Mouse (Mus musculus) kidney, adult 9 months (tissue): ENCODE measurements around the gene Crip2.

ENCODE experiments used
- DNase-seq: peaks from one replicate; pipeline ENCODE4 v3.0.0; 2022

The Crip2 gene

DNA sequence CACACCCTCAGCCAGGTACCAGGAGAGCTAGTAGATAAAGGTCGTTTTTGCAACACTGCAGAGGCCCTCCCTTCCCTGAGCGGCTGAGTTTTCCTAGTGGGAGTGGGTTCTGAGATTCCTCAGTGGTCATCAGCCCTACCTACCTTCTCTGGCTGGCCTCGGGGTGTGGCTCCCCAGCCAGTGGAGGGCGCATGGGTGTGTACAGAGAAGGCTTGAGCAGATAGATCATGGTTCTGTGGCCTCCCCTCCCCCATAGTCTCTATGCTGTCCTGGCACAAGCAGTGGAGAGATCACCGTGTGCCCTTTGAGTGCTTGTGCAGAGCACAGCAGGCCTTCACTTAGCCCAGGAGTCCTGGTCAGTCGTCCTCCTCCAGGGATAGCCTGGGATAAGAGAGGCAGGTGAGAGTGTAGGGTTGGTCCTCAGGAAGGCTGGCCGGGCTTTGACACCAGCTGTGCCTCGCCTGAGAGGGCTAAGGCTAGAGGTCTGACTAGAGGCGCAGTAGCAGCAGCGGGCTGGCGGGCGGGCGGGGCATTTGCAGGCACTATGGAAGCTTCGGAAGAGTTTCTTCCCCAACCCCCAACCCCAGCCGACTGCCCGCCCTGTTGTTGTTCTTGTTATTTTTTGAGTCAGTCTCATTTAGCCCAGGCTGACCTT, 8.5 kb downstream of the Crip2 start:
- peak; percentile 41 for DNase-seq

- no peak for DNase-seq
These were observed 9.3 kb downstream of the Crip2 start for GRCm38 (mm10) chr12:113149341-113149740.

- DNase-seq: no peak
These were observed 9.9 kb downstream of the Crip2 start for GRCm38 (mm10) chr12:113149896-113150295.

GRCm38 (mm10) chr12:113150591-113150990, 10.6 kb downstream of the Crip2 start:
- DNase-seq: no peak

GRCm38 (mm10) chr12:113151046-113151445, 11.0 kb downstream of the Crip2 start:
- no peak for DNase-seq

- no peak for DNase-seq
These were observed 11.7 kb downstream of the Crip2 start for GRCm38 (mm10) chr12:113151661-113152271.

DNA sequence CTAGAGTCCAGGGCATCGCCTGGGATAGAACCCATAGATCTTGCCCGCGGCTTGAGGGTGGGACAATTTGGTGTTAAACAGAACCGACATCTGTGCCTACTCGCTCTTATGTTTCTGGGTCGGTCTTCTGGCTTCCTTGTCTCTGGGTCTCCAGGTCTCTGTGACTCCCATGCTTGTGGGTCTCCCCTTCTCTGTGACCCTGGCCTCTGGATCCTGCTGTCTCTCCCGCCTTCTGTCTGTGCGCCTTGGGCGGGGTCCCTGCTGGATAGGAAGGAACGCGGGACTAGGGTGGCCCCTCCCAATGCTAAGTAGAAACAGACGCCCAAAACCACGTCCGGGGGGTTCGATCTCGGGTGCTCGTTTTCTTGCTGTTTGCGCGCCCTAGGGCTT, 12.2 kb downstream of the Crip2 start:
- no peak for DNase-seq

DNA sequence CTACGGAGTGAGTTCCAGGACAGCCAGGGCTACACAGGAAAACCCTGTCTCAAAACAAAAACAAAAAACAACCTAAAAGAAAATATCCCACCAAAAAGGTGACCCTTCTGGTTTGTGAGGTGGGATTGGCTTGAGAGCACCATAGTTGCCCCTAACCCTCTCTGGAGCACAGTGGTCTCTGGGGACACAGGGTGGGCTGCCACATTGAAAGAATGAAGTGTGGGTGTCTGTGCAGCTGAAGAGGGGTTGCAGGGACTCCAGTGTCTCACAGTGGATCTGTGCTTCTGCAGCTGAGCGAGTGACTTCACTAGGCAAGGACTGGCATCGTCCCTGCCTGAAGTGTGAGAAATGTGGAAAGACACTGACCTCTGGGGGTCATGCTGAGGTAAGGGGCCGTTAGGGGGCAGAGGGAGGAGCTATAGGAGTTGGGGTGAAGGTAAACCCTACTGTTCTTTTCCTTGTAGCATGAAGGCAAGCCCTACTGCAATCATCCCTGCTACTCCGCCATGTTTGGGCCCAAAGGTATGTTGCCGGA, 13.0 kb downstream of the Crip2 start:
- DNase-seq: no peak

- DNase-seq: no peak
These were observed 13.9 kb downstream of the Crip2 start for GRCm38 (mm10) chr12:113153971-113154370.

DNA sequence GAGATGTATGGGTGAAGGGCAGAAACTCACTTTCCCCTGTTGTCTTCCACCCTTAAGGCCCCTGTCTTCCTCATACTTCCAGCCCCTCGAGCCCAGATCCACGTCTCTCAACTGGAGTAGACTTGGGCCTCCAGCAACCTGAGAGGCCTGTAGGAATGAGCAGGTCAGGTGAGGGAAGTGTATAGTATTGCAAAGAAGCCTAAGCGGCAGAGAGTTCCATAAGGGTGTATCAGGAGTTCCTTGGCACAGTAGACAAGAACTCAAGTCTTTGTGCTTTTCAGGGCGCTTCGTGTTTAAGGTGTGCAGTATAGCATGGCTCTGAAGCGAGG, 14.7 kb downstream of the Crip2 start:
- no peak for DNase-seq

GRCm38 (mm10) chr12:113155076-113155771, 15.2 kb downstream of the Crip2 start:
- DNase-seq: peak; percentile 74

GRCm38 (mm10) chr12:113155887-113156539, 16.0 kb downstream of the Crip2 start, which contains the start of gene Tedc1:
Gene Tedc1, plus strand, starts transcription at chr12:113156421.
- peak; percentile 99 for DNase-seq

DNA sequence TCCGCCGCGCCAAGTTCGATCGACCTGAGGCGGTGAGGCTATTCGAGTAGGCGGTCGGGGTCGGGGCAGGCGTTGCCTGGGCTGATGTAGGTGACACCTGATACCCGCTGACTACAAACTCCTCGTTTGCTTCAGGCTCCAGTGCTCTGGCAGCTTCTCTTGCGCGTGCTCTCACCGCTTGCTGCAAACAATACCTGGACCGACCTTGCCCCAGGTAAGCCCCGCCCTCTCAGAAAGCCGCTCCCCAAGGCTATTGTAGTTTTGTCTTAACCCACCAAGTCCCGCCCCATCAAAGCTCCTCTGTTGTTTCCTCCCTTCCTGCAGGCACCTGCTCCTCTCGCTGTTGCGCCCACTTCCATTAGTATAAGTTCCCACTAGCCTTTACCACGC, 16.5 kb downstream of the Crip2 start:
- DNase-seq: no peak

GRCm38 (mm10) chr12:113157002-113157401, 17.0 kb downstream of the Crip2 start:
- no peak for DNase-seq

GRCm38 (mm10) chr12:113157521-113157920, 17.5 kb downstream of the Crip2 start:
- DNase-seq: no peak

GRCm38 (mm10) chr12:113157971-113158370, 17.9 kb downstream of the Crip2 start:
- no peak for DNase-seq

DNA sequence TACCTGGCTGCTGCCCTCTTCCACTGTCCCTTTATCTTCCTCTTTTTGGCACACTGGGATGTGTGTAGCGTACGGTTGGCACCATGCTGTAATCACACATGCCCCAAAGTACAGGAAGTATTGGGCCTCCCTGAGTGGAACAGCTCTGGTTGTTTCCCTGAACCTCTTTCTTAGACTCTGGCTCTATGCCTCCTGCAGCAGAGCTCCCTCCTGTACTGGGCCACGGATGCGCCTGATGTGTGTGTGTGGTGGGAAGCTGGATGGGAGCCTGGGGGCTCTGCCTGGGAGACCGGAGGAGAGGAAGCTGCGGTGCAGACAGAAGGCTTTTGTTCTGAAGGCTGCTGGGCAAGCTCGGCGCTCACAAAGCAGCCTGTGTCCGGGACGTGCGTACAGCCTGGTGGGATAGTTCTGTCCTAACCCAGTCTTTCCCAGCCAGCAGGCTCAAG, 23.5 kb downstream of the Crip2 start:
- DNase-seq: no peak

DNA sequence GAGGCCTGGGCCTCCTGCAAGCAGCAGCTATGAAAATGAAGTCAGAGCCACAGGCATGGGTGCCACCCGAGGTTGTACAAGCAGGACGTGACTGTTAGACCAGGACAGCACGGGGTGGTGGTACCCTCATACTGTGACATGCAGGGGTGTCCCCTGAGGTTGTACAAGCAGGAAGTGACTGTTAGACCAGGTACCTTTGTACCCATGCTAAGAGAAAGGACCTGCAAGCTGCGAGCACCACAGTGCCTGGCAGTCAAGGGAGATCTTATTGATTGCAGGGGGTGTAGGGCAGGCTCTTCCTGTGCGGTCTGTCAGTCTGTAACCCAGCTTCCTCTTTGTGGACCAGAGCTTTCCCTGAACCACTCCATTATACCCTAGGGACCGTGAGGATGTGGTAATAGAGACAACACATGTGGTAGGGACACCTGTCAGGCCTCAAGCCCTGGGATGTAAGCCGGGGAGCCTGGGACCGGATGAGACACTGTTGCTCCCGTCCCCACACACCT, 28.0 kb downstream of the Crip2 start:
- DNase-seq: no peak

DNA sequence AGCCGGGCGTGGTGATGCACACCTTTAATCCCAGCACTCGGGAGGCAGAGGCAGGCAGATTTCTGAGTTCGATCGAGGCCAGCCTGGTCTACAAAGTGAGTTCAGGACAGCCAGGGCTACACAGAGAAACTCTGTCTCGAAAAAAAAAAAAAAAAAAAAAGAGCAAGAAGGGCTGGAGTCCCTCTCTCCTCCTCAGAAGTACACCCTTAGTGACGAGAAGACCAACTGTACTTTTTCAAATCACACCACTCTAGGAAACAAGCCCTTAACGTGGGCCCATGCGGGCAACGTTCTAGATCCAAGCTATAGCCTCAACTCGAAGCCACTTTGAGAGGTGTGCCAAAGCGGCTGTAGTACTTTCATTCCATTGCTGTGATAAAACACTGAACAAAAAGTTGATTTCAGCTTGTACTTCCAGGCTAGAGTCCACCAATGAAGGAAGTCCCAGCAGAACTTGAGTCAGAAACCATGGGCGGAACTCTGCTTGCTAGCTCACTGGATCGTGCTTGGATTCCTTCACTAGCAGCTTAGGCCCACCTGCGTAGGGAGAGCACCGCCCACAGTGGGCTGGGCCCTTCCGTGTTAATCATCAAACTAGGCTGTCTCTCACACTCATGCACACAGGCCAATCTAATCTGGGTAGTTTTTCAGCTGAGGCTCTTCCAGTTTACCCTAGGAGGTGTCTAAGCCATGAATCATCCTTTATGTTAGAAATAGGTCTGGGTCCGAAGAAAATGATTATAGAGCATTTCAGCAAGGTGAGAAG, 37.1 kb downstream of the Crip2 start:
- no peak for DNase-seq

DNA sequence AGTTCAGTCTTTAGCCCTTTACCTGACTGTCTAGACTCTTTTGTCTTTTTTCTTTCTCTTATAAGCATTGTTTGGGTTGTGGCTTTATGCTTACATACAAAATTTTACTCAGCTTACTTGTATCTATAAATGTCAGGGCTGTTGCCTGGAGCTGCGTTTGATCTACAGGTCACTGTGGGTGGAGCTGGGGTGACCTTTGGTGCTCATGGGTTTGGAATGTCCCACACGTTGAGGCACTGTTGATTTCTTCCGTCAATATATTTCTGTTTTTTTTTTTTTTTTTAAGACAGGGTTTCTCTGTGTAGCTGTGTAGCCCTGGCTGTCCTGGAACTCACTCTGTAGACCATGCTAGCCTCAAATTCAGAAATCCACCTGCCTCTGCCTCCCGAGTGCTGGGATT, 41.0 kb downstream of the Crip2 start:
- DNase-seq: no peak

DNA sequence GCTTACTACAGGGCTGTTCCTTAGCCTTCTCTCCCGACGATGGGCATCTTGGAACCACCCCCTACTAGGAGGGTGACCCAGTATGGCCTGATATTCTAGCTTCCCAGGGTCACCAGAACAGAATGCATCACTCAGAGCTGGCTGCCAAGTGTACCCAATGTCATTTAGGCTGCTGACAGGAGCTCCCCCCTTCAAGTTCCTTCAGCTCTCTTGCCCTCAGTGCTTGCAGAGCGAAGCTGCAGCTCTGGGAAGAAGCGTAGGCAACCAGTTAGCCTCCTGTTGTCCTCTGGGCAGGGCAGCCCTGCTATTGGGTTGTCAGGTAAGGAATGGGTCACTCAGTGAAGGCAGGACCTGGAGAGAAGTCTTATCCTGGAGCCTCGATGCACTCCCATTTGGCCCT, 44.9 kb downstream of the Crip2 start:
- DNase-seq: no peak
